Mouse (Mus musculus) ES-Bruce4 (cell line): ENCODE data around the gene Gm49320. TPM values are rescaled to one million over a fixed set of nuclear protein-coding genes. Genes with fewer than 3 reads are reported as not detected.
A peak's percentile ranks its signal among the peaks of the same experiment; 100 is the strongest.

Experiments used
- H3K27ac ChIP-seq: 2 replicates; pipeline ENCODE4 v1.5.1; 2012; ENCODE audit warnings: low read length, inconsistent platforms; ENCODE audit not compliant: insufficient read depth
- H3K27me3 ChIP-seq: 2 replicates; pipeline ENCODE4 v1.6.1; 2012; ENCODE audit warnings: mild to moderate bottlenecking, low read length, inconsistent platforms; ENCODE audit not compliant: control insufficient read depth, poor library complexity, insufficient read depth, severe bottlenecking
- H3K36me3 ChIP-seq: 2 replicates; pipeline ENCODE4 v1.6.1; 2012; ENCODE audit warnings: inconsistent platforms, mild to moderate bottlenecking, low read length, moderate library complexity; ENCODE audit not compliant: control insufficient read depth, poor library complexity, insufficient read depth, severe bottlenecking
- H3K4me1 ChIP-seq: one replicate; pipeline ENCODE4 v1.8.1; 2011; ENCODE audit warnings: low read length; ENCODE audit not compliant: control insufficient read depth, insufficient read depth
- H3K4me3 ChIP-seq: 2 replicates; pipeline ENCODE4 v1.5.1; 2011; ENCODE audit warnings: low read depth, mild to moderate bottlenecking, low read length
- H3K9ac ChIP-seq: 2 replicates; pipeline ENCODE4 v1.6.1; 2012; ENCODE audit warnings: low read depth, mild to moderate bottlenecking, inconsistent platforms; ENCODE audit not compliant: poor library complexity, severe bottlenecking
- H3K9me3 ChIP-seq: replicated peaks from 2 replicates; pipeline ENCODE4 v1.6.1; 2012; ENCODE audit warnings: mild to moderate bottlenecking, low read length, inconsistent platforms; ENCODE audit not compliant: control insufficient read depth, poor library complexity, insufficient read depth, severe bottlenecking
- CTCF ChIP-seq: IDR thresholded peaks from one replicate; pipeline ENCODE4 v1.8.1; 2011; ENCODE audit warnings: low read depth, low read length
- EP300 ChIP-seq: IDR thresholded peaks from 2 replicates; pipeline ENCODE4 v1.6.1; 2011; ENCODE audit warnings: low read depth, low read length; ENCODE audit not compliant: insufficient read depth
- POLR2A ChIP-seq: IDR thresholded peaks from one replicate; pipeline ENCODE4 v1.8.1; 2011; ENCODE audit warnings: low read length; ENCODE audit not compliant: insufficient read depth
- polyA plus RNA-seq: library from polyadenylated mRNA; stranded (reverse); fragments of >200 nt; gene quantifications from 2 replicates; pipeline ENCODE4 v1.2.4, GENCODE M21; 2011; ENCODE audit warnings: low read depth; ENCODE audit not compliant: missing spikeins, insufficient read depth, insufficient read length

The Gm49320 gene
- polyA plus RNA-seq, 1 experiment = 0.33 TPM

- Histone ChIP-seq H3K27ac (no peak overlapping the region), H3K4me1 (peaks cover 2% of the 10 kb centered on the region), H3K27me3 (no peaks in the 10 kb centered on the region), H3K36me3 (no peaks in the 10 kb centered on the region), H3K9me3 (no peaks in the 10 kb centered on the region), H3K9ac (no peak overlapping the region), H3K4me3 (no peak overlapping the region)
- TF ChIP-seq EP300 (no peak), CTCF (no peak), POLR2A (no peak)
Observed at GRCm38 (mm10) chr8:4201321-4201720, 37.3 kb upstream of the Gm49320 start.

GRCm38 (mm10) chr8:4205246-4206123 lies 33.2 kb upstream of the Gm49320 start:
- Histone ChIP-seq H3K27me3 (no peaks in the 10 kb centered on the region; the same call in 1 of the 2 replicates), H3K4me3 (peak overlapping the region; percentile 65)
- TF ChIP-seq EP300 = 0 out of 2 replicates have a peak, but pooled peaks have one; percentile 49
- no peak for TF ChIP-seq POLR2A
- peak; percentile 54 for TF ChIP-seq CTCF

GRCm38 (mm10) chr8:4206182-4207015 lies 32.3 kb upstream of the Gm49320 start:
- H3K4me1 ChIP-seq = peaks cover 2% of the 10 kb centered on the region
- H3K9ac ChIP-seq = peak overlapping the region; percentile 47
- no peak overlapping the region for H3K27ac ChIP-seq
- H3K36me3 ChIP-seq = no peaks in the 10 kb centered on the region
- peak overlapping the region; percentile 65 for H3K4me3 ChIP-seq
- no peaks in the 10 kb centered on the region for H3K9me3 ChIP-seq
- TF ChIP-seq EP300 (no peak), POLR2A (no peak), CTCF (no peak)
- no peaks in the 10 kb centered on the region; the same call in 1 of the 2 replicates for H3K27me3 ChIP-seq

More at GRCm38 (mm10) chr8:4205246-4206123, 33.2 kb upstream of the Gm49320 start:
- Histone ChIP-seq H3K27ac (no peak overlapping the region), H3K9me3 (no peaks in the 10 kb centered on the region), H3K4me1 (peaks cover 2% of the 10 kb centered on the region), H3K9ac (peak overlapping the region; percentile 47), H3K36me3 (no peaks in the 10 kb centered on the region)

- H3K4me3 ChIP-seq = 0 out of 2 replicates have a peak overlapping the region, but pooled peaks have one; percentile 3
- no peaks in the 10 kb centered on the region for H3K36me3 ChIP-seq
- H3K27ac ChIP-seq = no peak overlapping the region
- H3K9ac ChIP-seq = peak overlapping the region; percentile 47; the same call in 1 of the 2 replicates
- no peaks in the 10 kb centered on the region for H3K9me3 ChIP-seq
- no peak for TF ChIP-seq CTCF
- TF ChIP-seq EP300 = no peak
- TF ChIP-seq POLR2A = no peak
- H3K27me3 ChIP-seq = no peaks in the 10 kb centered on the region; the same call in 1 of the 2 replicates
- H3K4me1 ChIP-seq = peaks cover 2% of the 10 kb centered on the region
Observed at GRCm38 (mm10) chr8:4207016-4207350, 31.7 kb upstream of the Gm49320 start.

GRCm38 (mm10) chr8:4211097-4211496 lies 27.6 kb upstream of the Gm49320 start:
- H3K27ac ChIP-seq = no peak overlapping the region
- no peaks in the 10 kb centered on the region; the same call in 1 of the 2 replicates for H3K27me3 ChIP-seq
- H3K4me1 ChIP-seq = peaks cover 4% of the 10 kb centered on the region

More at GRCm38 (mm10) chr8:4211097-4211496, 27.6 kb upstream of the Gm49320 start:
- no peak overlapping the region for H3K4me3 ChIP-seq
- H3K9me3 ChIP-seq = no peaks in the 10 kb centered on the region
- H3K9ac ChIP-seq = no peak overlapping the region
- H3K36me3 ChIP-seq = no peaks in the 10 kb centered on the region
- TF ChIP-seq POLR2A (no peak), EP300 (no peak), CTCF (no peak)
